Mouse (Mus musculus) T-helper 17 cell (primary cell): ENCODE measurements around the gene Epb41l1.

ENCODE experiments used
- in situ Hi-C, 2 experiments: fragments of 300-600 bp; cut with MboI, MseI; formaldehyde crosslinking; loops; 1 replicate in 1 of 2; 2 replicates in 1 of 2; pipeline ENCODE4 v1.15.1; 2025; ENCODE audit warnings: high pct_unique_total_duplicates in 2 of 2

Gene Epb41l1

DNA sequence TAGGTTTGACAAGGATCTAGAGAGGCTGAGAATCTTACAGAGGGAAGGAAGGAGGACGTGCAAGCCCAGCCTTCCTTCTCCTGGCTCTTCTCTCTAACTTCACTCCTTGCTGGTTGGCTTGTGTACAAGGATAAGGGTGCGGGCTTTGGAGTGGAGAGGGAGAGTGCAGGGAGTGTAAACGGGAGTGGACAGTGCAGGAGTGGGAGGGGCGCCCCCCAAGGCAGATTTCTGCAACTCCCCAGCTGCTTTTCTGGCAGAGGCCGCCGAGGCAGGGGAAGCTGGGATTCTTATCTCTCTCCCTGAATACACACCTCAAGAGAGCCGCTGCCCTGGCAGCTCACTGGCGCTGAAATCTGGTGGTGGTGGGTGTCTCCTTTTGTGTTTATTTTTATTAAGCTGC, 1.9 kb downstream of the Epb41l1 start:
- in situ Hi-C loops: no loop called here

DNA sequence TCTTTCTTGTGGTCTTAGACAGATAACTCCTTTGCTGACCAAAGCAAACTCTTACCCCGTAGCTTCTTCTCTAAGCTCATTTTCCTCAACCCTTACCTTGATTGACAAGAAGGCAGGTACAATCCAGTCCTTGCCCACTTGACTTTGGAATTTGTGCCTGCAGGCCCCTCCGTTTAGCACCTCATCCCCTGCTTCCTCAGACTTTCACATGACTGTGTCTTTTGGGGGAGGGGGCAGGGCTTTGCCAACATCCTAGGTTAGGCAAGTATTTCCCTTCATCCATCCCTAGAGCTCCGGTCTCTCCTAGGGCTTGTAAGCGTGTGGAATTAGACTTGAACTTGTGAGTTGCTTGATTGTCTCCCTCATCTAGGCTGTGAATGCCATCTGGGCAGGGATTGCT, 3.0 kb downstream of the Epb41l1 start:
- in situ Hi-C loops: no loop called here

DNA sequence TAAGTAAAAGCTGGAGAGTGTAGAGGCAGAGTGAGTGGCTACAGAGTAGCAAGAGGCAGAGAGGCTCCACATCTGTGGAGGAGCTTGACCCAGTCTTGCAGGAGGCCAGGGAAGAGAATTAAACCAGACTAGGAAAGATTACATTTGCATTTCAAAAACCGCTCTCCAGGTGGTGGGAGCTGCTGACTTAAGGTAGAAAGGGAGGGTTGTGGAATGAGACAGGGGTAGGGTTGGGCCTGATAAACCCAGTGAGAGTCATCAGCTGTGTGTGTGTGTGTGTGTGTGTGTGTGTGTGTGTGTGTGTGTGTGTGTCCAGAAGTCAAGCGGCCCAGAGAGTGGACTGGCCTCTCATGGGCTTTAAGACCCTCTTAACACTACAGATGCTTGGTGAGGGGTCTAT, 4.9 kb downstream of the Epb41l1 start:
- in situ Hi-C loops: no loop called here

DNA sequence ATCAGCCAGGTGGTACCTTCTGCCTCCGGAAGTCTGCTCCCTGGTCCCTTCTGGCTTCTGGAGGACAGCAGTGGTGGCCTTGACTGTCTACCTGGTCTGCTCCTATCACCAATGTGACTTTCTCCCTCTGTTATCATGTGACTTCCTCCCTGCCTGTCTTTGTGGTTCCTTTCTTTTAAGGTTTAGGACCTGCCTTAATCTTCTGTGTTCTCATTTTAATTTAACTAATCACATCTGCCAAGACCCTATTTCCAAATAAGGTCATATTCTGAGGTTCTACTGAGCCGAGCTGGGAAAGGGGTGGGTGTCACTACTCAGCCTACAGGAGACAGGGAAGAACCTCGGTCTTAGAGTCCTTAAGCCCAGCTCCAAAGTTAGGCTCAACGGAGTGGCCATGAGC, 5.4 kb downstream of the Epb41l1 start:
- in situ Hi-C loops: no loop called here

DNA sequence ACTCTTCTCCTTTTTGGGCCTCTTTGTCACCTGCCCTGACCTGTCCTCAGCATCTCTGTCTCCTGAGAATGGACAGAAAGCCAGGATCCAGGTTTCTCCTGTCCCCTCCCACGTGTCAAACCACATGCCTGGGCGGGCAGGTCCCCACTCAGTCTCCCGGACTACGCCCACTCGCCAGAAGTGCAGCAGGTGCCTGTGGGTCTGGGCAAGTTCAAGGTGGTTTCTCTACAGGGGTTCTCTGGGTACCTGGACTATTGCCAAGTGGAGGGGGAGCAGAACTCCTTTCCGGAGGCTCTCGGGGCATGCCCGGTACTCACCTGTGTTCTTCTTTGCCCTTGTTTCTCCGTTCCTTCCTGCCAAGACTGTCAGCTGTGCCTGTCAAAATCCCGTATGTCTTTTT, 9.1 kb downstream of the Epb41l1 start:
- in situ Hi-C loops: no loop called here

DNA sequence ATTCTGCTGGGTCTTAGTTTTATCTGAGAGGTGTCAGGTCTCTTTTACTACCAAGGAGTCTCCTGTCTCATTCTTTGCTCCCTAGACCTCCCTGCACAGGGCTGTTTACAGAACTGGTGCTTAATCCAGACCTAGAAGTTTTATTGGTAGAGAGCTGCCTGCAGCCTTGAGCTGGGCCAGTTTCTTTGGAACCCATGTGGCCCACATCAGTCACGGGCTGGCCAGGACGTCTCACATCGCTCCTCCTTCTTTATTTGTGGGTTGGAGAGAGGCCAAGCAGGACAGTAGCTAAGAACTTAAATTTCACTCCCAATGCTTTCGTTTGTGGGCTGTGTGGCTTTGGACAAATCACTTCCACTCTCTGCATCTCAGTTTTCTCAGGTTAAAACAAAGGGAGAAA, 9.6 kb downstream of the Epb41l1 start:
- in situ Hi-C loops: no loop called here

DNA sequence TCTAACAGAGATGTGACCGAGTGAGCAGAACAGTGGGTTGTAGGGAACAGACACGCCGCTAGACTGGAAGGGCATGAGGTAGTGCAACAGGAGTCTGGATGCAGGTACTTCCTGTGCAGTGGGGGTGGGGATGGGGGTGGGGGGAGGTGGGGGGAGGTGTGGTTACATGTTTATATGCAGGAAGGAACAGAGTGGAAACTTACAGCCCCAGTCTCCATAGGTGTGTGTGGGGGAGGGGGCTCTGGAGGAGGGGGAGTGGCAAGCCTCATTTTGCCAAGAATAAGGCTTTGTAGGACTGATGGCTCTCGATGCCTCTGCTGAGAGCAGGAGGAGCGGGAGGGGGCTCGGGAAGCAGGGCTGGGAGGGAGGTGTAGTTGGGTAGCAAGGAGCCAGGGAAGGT, 10.7 kb downstream of the Epb41l1 start:
- in situ Hi-C loops: no loop called here

DNA sequence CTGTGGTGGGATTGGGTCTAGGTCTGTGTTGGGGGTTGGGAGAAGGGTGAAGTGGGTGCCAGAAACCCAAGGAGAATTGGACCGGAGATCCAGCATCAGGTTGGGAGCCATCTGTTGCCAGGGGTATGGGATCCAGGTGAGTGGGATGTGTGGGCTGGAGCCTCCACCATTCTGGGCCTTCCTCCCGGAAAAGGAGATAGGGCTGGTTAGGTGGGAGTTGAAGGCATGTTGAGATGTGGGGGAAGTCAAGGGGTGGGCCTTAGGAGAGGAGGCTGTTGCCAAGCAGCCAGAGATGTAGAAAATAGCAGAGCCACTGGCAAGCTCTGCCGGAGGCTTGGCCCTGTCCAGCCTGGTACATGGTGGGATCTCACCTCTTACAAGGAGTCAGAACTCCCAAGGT, 11.4 kb downstream of the Epb41l1 start:
- in situ Hi-C loops: no loop called here

DNA sequence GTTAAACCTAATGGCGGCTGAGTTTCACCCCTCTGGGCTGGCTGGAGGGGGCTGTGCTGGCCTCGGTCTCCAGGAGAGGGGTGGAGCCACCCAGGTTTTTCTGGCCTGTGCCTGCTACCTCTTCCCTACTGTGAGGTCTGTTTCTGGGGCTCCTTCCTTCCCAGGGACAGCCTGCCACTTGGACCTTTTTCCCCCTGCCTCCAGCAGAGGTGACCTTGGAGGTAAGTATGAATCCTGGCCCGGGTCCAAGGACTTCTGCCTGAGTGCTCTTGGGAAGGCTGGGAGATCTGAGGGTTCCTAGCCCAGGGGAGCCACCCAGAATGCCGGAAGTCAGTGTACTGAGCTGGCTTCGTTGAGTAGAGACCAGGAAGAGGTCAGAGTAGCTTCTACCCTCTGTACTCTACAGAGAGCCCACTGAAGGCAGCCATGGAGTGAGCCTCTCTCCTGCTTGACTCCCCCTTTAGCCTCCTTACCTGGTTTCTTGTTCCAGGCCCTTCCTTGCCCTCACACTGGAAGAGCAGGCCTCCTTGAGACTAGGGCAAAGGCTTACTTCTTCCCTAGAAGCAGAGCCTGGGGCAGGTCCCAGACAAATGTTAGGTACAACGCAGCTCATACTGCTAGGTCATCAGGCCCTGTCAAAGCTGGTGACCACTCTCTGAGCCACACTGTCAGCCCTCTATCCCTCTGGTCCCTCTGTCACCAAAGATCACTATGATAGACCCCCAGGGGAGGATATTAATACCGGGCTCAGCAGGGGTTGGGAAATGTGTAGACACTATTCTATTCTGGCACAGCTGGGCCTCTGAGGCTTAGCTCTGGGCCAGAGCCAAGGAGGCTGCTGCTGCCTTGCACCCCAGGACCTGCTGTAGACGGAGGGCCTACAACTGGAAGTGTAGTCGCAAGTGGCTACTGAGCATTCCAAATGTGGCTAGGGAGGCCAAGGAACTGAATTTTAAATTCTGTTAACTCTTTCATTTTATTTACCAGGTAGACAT, 12.5 kb downstream of the Epb41l1 start:
- in situ Hi-C loops: no loop called here

DNA sequence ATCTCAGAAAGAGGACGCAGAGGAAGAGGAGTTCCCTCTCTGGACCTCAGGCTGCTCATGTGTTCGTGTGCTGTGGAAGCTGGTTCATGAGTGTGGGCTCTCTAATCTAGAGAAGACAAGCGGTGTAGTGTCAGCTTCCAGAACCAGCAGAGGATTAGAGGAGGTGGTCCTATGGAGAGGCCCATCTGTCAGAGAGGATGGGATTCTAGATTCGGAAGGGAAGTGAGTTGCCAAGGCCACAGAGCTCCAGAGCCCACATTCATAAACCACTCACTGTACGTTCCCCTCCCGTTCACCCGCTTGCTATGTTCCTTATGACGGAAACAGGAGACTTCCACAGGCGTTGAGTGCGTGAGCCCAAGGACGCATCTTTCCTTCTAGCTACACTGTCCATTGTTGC, 16.9 kb downstream of the Epb41l1 start:
- in situ Hi-C loops: no loop called here

DNA sequence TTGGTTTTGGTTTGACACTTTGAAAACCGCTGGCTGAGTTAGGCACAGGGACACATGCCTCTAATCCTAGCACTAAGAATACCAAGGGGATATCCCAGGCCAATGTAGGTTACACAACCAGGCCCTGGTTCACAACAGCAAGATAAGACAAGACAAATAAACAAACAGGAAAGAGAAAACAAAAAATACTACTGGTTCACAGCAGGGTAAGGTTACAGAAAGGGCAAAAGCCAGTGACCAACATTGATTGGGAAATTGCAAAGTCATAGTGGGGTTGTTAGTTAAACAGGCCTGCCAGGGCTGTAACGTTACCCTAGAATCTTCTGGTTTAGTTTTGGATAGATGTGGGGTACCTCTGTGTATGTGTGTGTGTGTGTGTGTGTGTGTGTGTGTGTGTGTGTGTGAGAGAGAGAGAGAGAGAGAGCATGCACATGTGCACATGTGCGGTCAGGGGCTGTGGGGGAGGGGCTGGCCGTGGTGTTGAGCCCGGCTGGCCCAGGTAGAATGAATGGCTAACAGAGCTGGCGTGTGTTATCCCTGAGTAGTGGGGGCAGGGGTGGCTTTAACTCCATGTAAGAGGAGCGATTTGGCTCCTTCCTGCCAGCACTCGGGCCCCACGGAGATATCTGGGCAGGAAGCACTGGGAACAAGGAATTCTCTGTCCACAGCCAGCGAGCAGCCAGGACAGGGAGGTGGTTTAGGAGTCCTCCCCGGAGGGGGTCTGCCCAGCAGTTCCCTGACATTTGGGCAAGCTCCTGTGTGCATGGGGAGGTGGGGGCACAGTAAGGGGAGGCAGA, 19.2 kb downstream of the Epb41l1 start:
- in situ Hi-C loops: no loop called here

DNA sequence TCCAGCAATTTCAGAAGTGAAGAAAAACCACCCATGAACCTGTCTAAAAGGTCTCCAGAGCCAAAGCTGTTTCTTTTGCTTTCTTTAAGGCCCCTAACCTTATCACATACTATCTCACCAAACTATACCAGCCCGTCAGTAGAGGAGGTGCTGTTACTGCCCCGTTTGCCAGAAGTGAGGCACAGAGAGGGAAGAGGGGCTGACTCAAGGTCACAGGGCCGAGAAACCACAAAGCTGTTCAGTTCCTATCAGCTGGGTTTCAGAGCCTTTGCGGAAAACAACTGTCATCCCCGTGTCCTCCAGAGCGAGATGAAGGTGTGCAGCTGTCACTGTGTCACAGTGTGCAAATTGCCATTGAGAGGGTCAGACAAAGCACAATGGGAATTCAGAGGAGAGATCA, 21.2 kb downstream of the Epb41l1 start:
- in situ Hi-C loops: no loop called here

DNA sequence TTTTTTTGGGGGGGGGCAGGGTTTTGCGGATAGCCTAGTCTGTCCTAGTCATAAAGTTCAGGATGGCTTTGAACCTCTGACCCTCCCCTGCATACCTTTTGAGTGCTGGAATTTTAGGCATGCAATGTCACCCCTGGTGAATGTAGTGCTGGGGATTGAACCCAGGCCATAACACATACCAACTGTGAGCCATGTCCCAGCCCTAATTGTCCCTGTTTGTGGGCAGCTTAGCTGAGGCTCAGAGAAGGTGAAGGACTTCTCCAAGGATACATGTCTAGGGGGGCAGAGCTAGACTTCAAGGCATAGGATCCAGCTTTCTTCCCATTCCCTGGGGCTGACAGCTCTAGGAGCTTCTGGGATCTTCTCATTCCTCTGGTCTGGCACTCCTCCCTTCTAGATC, 22.6 kb downstream of the Epb41l1 start:
- in situ Hi-C loops: no loop called here

DNA sequence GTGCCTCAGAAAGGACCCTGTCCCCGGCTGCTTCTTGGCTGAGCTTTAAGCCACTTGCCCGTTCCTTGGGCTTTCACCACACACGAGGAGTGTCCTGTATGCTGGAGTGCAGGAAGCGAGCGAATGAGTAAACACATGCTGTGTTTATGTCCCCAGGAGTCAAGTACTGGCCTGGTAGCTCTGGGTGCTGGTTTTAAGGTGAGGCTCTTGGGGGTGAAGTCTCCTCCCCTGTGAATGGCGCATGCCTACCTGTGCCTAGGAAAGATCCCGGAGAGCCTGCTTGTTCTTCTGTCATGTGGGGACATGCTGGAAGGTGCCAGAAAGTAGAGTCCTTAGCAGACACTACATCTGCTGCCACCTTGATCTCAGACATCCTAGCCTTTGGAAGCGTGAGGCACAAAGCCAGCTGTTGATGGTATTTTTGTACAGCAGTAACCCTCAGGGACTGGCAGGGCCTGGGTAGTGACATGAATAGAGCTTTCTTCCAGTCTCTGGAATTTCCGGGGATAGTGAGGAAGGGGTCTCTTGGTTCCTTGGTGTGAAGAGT, 25.9 kb downstream of the Epb41l1 start:
- in situ Hi-C loops: no loop called here

DNA sequence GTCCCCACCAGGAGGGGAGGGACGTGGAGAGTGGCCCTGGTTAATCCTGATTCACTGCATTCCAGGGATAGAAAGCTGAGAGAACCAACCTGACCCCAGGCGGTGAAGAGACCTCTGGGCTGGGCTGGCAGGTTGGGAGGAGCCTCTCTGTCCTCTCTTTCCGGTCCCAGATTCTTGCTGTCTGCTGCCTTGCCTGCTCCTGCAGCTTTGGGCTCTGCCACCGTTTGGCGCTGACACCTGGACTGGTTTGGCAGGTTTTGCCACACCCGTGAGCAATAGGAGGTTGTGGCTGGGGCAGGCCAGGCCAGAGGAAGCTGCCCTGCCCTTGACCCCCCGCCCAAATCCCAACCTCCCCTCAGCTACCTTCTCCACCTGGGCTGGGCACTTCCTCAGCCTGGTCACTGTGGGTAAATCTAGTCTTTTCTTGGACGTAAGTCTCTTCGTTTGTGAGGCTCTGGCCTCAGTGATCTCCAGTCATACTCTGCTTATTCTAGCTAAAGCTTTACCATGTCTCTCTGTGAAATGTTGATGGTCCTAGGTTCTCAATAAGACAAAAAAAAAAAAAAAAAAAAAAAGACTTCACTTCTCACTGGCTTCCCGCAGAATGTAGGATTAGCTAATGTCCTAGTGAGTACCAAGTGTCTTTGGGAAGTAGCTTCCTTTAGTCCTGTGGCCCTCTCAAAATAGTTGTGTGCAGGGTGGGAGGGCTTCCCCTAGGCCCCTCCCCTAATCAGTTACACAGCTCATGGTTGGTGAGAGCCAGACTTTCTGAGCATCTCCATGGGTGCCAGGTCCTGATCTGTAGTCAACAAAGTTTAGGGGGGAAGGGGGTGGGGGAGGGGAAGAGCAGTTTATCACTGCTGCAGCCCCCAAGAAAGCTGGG, 26.9 kb downstream of the Epb41l1 start:
- in situ Hi-C loops: no loop called here

DNA sequence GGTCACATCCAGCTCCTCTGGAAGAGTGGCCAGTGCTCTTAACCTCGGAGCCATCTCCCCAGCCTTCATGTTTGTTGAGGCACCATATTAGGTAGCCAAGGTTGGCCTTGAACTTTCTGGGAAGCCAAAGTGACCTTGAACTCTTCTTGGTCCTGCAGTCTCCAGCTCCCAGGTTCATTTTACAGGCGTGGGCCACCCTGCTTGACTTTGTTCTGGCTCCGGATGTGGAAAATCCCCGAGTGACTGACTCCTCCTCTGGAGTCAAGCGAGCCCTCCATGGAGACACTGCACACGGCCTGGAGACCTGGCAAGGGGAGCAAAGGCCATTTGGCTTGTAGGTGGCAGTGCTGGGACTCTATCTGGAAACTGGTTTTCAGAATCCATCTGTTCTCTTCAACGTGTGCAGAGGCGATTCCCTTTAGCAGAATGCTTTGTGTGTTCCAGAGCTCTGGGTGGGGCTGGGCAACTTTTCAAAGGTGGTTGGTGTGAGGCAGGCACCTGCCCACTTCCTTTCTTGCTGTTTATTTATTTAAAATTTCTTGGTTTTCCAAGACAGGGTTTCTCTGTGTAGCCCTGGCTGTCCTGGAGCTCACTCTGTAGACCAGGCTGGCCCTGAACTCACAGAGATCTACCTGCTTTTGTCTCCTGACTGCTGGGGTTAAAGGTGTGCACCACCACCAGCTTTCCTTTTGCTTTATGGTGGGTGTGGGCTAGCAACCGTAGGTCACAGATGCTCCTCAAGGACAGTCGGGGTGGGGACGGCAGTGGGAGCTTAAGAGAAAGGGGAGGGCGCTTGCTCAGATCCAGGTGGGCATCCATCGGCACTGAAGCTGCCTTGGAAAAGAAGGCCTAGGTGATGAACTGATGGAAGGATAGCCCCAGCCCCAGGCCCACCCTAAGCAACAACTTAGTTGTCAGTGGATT, 30.8 kb downstream of the Epb41l1 start:
- in situ Hi-C loops: no loop called here

DNA sequence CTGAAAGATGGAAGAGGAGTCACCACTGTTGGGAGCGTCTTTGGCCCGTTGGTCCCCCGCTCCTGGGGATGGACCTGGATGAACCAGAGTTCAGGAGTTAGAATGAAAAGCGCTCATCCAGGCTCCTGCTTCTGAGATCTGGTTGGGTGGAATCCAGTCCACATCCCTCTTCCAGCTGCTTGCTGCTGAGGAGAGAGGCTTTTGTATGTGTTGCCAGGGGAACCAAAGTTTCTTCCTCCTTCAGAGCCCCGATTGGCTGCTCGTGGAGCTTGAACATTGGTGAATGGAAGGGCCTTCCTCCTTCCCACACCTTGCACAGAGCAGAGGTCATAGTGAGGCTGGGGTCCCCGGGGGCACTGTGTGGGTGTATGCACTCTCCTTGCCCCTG, 31.4 kb downstream of the Epb41l1 start:
- in situ Hi-C loops: no loop called here

DNA sequence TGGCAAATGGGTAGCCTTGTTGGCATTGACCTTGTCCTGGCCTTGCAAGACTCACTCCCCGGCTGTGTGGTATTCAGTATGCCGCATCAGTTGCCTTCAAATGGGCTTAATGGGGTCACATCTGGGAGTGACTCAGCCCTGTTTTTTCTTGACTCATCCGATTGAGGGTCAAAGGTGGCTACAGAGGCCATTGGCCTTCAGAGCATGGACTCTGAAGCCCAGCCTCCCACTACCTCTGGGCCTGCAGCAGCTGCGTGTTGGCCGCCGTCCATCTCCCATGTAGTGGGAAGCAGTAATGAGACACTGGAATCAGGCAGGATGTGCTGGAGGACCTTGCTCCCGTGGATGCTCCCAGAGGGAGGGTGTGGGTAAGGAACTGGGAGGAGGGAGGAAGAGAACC, 33.1 kb downstream of the Epb41l1 start:
- in situ Hi-C loops: no loop called here

DNA sequence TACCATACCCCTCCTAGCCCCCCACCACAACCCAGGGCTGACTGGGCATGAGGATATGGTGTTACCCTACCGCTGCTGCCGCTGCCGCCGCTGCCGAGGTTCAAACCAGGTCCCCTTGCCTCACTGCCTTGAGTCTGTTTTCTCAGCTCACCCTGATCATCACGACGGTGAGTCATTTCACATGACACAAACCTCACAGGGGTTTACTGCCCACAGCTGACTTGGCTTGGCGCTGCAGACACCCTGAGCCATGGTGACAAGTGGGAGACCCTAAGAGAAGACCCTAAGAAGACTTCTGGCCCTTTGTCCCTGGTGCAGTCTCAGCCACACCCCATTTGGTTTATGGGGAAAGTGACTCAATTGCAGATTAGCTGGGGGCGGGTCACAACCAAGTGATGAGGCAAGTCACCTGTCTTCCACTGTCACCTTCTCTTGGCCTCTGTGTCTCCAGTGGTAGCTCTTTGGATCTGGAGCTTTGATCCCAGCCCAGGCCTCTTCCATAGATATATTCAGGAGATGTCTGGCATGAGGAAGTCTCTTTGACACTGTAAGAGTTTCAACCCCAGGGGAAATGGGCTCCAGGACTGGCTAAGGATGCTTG, 34.9 kb downstream of the Epb41l1 start:
- in situ Hi-C loops: no loop called here
